Mouse (Mus musculus): ENCODE measurements around the gene Tmcc1.

GRCm38 (mm10) chr6:116074892-116075291, 118.4 kb downstream of the Tmcc1 start:
- TF ChIP-seq POLR2A (IDR thresholded peaks at IDR 0.05; ENCODE audit: control insufficient read depth, low read depth, low read length) (no peak), CTCF (IDR thresholded peaks at IDR 0.05; ENCODE audit: control insufficient read depth, insufficient read depth, insufficient replicate concordance, low read depth, low read length) (no peak)

Measured in testis, adult 2 months (tissue).